Mouse (Mus musculus) stomach, embryonic 16.5 days (tissue): Measurements from ENCODE around the gene Galc. TPM values are rescaled to one million over a fixed set of nuclear protein-coding genes. Genes with fewer than 3 reads are reported as not detected.

Experiments
- ATAC-seq: fragments of 200-750 bp; cut with Nextera tagmentation; 2 replicates; pipeline ENCODE4 v1.8.0; 2017; ENCODE audit warnings: moderate number of reproducible peaks, moderate TSS enrichment; ENCODE audit not compliant: insufficient read depth, low FRiP score
- H3K27ac ChIP-seq: fragments of 300-500 bp; sonication (generic); 2 replicates; pipeline ENCODE4 v1.5.1; 2014; ENCODE audit warnings: low read length
- H3K27me3 ChIP-seq: fragments of 300-500 bp; sonication (generic); 2 replicates; pipeline ENCODE4 v1.6.1; 2014; ENCODE audit warnings: low read length, control low read depth, mixed read lengths; ENCODE audit not compliant: control insufficient read depth, insufficient read depth
- H3K36me3 ChIP-seq: fragments of 300-500 bp; sonication (generic); 2 replicates; pipeline ENCODE4 v1.6.1; 2014; ENCODE audit warnings: low read length; ENCODE audit not compliant: control insufficient read depth, insufficient read depth
- H3K4me1 ChIP-seq: fragments of 300-500 bp; sonication (generic); 2 replicates; pipeline ENCODE4 v1.6.1; 2014; ENCODE audit warnings: low read length, control low read depth, mixed read lengths; ENCODE audit not compliant: control insufficient read depth, insufficient read depth
- H3K4me2 ChIP-seq: fragments of 300-500 bp; sonication (generic); 2 replicates; pipeline ENCODE4 v1.6.1; 2014; ENCODE audit warnings: low read depth, low read length, mixed read lengths
- H3K4me3 ChIP-seq: fragments of 300-500 bp; sonication (generic); replicated peaks from 2 replicates; pipeline ENCODE4 v1.5.1; 2014; ENCODE audit warnings: mild to moderate bottlenecking, low read length
- H3K9ac ChIP-seq: fragments of 300-500 bp; sonication (generic); 2 replicates; pipeline ENCODE4 v1.6.1; 2014; ENCODE audit warnings: low read length
- H3K9me3 ChIP-seq: fragments of 300-500 bp; sonication (generic); replicated peaks from 2 replicates; pipeline ENCODE4 v1.6.1; 2016; ENCODE audit warnings: low read length, control low read depth; ENCODE audit not compliant: control insufficient read depth
- WGBS: fragments of 180-500 bp; shearing (Covaris S2); extraction: QIAGEN DNeasy Blood & Tissue Kit; methylation state at CpG from one replicate; pipeline ENCODE4 v1.1.7; 2014; 5-methylcytosine and 5-hydroxymethylcytosine counted together
- polyA plus RNA-seq: library from polyadenylated mRNA; unstranded; fragments of >200 nt; fragmentation: Nextera tagmentation; extraction: Ambion mirVana; gene quantifications from 2 replicates; pipeline ENCODE4 v1.2.1, GENCODE M21; 2015

Gene Galc
- polyA plus RNA-seq, 1 experiment from 2014 or later, result 6.6 TPM

GRCm38 (mm10) chr12:98282776-98283486 is 23.7 kb upstream of the Galc start:
- Histone ChIP-seq H3K4me2 (no peak overlapping the region), H3K4me3 (no peak overlapping the region), H3K27ac (no peak overlapping the region), H3K36me3 (no peaks in the 10 kb centered on the region), H3K9ac (no peak overlapping the region), H3K9me3 (no peaks in the 10 kb centered on the region), H3K27me3 (no peaks in the 10 kb centered on the region), H3K4me1 (no peaks in the 10 kb centered on the region)
- WGBS, result 72% methylated on average over 14 of the region's 14 CpGs
- ATAC-seq, result no peak

GRCm38 (mm10) chr12:98280996-98281395 is 21.7 kb upstream of the Galc start:
- ATAC-seq, result no peak
- 74% methylated on average over 8 of the region's 8 CpGs for WGBS
- no peaks in the 10 kb centered on the region for H3K27me3 ChIP-seq

GRCm38 (mm10) chr12:98280530-98280929 is 21.3 kb upstream of the Galc start:
- no peaks in the 10 kb centered on the region for H3K4me1 ChIP-seq
- H3K27me3 ChIP-seq, result no peaks in the 10 kb centered on the region
- no peaks in the 10 kb centered on the region for H3K36me3 ChIP-seq
- no peaks in the 10 kb centered on the region for H3K9me3 ChIP-seq
- H3K4me3 ChIP-seq, result no peak overlapping the region
- H3K4me2 ChIP-seq, result no peak overlapping the region
- H3K9ac ChIP-seq, result no peak overlapping the region
- WGBS, result 26% methylated on average over 5 of the region's 5 CpGs
- ATAC-seq, result no peak
- H3K27ac ChIP-seq, result no peak overlapping the region

More at GRCm38 (mm10) chr12:98280996-98281395, 21.7 kb upstream of the Galc start:
- Histone ChIP-seq H3K9ac (no peak overlapping the region), H3K36me3 (no peaks in the 10 kb centered on the region), H3K9me3 (no peaks in the 10 kb centered on the region), H3K4me3 (no peak overlapping the region), H3K4me2 (no peak overlapping the region), H3K4me1 (no peaks in the 10 kb centered on the region), H3K27ac (no peak overlapping the region)

GRCm38 (mm10) chr12:98272433-98272832 is 13.2 kb upstream of the Galc start:
- H3K27ac ChIP-seq, result no peak overlapping the region
- H3K36me3 ChIP-seq, result no peaks in the 10 kb centered on the region
- H3K4me1 ChIP-seq, result peaks cover 2% of the 10 kb centered on the region; the same call in 1 of the 2 replicates
- WGBS, result 54% methylated on average over 7 of the region's 7 CpGs
- H3K4me3 ChIP-seq, result no peak overlapping the region
- no peak overlapping the region for H3K4me2 ChIP-seq
- H3K9ac ChIP-seq, result no peak overlapping the region
- no peaks in the 10 kb centered on the region for H3K9me3 ChIP-seq
- H3K27me3 ChIP-seq, result no peaks in the 10 kb centered on the region
- no peak for ATAC-seq

- peak overlapping the region; percentile 19 for H3K4me3 ChIP-seq
- peak overlapping the region; percentile 47 for H3K4me2 ChIP-seq
- ATAC-seq, result 0 out of 2 replicates have a peak, but pooled peaks have one; percentile 21
- peaks cover 2% of the 10 kb centered on the region; the same call in 1 of the 2 replicates for H3K4me1 ChIP-seq
- WGBS, result 26% methylated on average over 12 of the region's 12 CpGs
- H3K27ac ChIP-seq, result no peak overlapping the region
- H3K27me3 ChIP-seq, result no peaks in the 10 kb centered on the region
- H3K9ac ChIP-seq, result no peak overlapping the region
- H3K9me3 ChIP-seq, result no peaks in the 10 kb centered on the region
- H3K36me3 ChIP-seq, result no peaks in the 10 kb centered on the region
Measured at GRCm38 (mm10) chr12:98270810-98271566, 11.7 kb upstream of the Galc start.

- peak overlapping the region; percentile 47 for H3K4me2 ChIP-seq
- H3K27me3 ChIP-seq, result no peaks in the 10 kb centered on the region
- no peak for ATAC-seq
- 0 out of 2 replicates have a peak overlapping the region, but pooled peaks have one; percentile 16 for H3K9ac ChIP-seq
- H3K9me3 ChIP-seq, result no peaks in the 10 kb centered on the region
- WGBS, result 43% methylated on average over 17 of the region's 17 CpGs
- H3K36me3 ChIP-seq, result no peaks in the 10 kb centered on the region
- peak overlapping the region; percentile 19 for H3K4me3 ChIP-seq
- H3K4me1 ChIP-seq, result peaks cover 2% of the 10 kb centered on the region; the same call in 1 of the 2 replicates
- H3K27ac ChIP-seq, result no peak overlapping the region
Measured at GRCm38 (mm10) chr12:98269791-98270745, 10.8 kb upstream of the Galc start.

GRCm38 (mm10) chr12:98268441-98269369 is 9.4 kb upstream of the Galc start, which contains the start of gene Gpr65:
Gene Gpr65 (plus strand): TSS chr12:98268635.
- Histone ChIP-seq H3K27ac (no peak within 1 kb of the TSS), H3K4me3 (no peak within 1 kb of the TSS), H3K36me3 (no peaks in the 10 kb centered on the region), H3K9me3 (no peaks in the 10 kb centered on the region), H3K9ac (no peak within 1 kb of the TSS), H3K27me3 (no peaks in the 10 kb centered on the region), H3K4me1 (peaks cover 2% of the 10 kb centered on the region; the same call in 1 of the 2 replicates), H3K4me2 (no peak within 1 kb of the TSS)
- no peak for ATAC-seq
- 84% methylated on average over 13 of the region's 13 CpGs for WGBS

- no peak for ATAC-seq
- Histone ChIP-seq H3K27ac (no peak overlapping the region), H3K4me1 (no peaks in the 10 kb centered on the region), H3K4me2 (no peak overlapping the region), H3K9me3 (no peaks in the 10 kb centered on the region), H3K9ac (no peak overlapping the region), H3K4me3 (no peak overlapping the region), H3K27me3 (no peaks in the 10 kb centered on the region), H3K36me3 (no peaks in the 10 kb centered on the region)
- WGBS, result 80% methylated on average over 9 of the region's 9 CpGs
Measured at GRCm38 (mm10) chr12:98265697-98266096, 6.4 kb upstream of the Galc start.
